Mouse (Mus musculus) cerebellum, adult (tissue): ENCODE measurements around the gene Adora1.

Experiments
- ATAC-seq: cut with Nextera tagmentation; 2 replicates; pipeline ENCODE4 v1.9.2; 2017; ENCODE audit warnings: mild to moderate bottlenecking, moderate library complexity, mixed read lengths; ENCODE audit not compliant: insufficient number of reproducible peaks, low FRiP score, low TSS enrichment

Adora1 gene

DNA sequence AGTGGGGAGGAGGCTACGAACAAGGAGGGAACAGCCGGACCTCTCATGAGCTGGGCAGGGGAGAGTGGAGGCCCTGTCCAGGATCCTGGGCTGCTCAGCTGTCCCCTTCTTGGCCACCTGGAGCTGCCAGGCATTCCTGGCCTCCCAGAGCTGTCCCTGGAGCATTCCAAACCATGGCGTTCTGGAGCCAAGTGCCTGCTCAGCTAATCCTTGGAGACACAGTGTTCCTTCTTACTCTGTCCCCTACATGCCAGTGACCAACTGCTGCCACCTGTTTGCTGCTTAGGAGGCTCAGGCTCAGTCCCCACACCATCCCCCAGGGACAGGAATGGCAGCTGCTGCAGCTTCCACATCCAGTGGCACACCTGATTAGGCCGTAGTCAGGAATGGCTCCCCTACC lies 39.3 kb downstream of the Adora1 start:
- peak; percentile 47; the same call in 1 of the 2 replicates for ATAC-seq

DNA sequence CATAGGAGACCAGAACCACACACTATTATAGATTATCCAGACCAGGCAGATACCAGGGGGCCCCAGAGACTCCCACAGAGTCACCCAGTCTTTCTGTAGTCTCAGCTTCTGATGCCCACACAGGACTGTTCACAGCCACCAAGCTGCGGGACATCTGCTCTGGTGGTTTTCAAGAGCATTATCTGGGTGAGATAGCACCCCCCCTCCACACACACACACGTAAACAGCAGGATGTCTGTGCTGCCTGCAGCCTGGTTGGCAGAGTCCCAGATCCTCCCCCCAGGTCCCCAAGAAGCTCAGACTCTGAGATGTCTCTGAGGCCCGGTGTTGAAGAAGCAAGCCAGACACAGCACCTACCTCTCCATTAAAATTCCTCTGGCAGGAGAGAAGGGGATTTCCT lies 39.7 kb downstream of the Adora1 start:
- ATAC-seq: no peak

DNA sequence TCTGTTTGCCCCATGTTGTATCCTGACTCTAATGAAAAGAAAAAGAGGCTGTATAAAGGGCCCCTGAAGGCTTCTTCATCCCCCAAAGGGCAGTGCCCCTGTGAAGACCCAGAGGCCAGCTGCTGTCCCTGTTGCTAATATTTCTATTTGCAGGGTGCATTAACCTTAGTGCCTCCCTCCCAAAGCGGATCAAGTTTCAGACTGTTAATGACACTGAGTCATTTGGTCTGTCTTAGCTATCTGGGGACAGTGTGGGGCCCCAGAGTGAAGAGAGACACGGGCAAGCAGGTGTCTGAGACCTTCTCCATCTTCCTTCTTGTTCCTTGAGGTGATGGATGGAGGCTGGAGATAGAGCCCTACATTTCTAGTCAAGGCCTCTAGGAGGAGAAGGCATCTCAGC lies 40.1 kb downstream of the Adora1 start:
- no peak for ATAC-seq

DNA sequence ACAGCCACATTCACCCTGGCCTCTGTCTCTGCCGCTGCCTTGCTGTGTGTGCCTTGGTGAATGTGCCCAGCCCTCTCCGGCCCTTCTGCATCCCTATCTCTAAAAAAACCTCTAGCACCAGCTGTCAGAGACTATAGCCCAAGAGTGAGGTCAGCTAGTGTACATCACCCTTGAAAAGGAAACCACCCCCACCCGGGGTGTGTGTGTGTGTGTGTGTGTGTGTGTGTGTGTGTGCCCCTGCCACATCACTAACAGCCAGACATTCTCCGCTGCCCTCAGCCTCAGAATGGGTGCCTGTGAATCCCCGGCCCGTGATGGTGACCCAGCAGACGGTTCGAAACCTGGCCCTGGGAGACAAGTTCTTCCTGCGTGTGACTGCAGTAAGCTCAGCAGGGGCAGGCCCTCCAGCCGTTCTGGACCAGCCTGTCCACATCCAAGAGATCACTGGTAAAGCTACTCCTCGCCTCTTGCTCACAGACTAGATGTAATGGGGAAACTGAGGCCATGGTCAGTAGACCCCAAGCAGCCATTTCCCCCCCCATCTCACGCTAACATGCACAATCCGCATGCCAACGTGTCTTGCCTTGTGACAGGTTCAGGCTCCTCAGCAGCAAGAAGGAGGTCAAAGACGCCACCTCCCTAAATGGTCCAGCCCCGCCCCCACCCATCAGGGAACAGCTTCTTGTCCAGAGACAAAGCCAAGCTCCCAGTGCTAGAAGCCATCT lies 40.8 kb downstream of the Adora1 start:
- ATAC-seq: no peak

DNA sequence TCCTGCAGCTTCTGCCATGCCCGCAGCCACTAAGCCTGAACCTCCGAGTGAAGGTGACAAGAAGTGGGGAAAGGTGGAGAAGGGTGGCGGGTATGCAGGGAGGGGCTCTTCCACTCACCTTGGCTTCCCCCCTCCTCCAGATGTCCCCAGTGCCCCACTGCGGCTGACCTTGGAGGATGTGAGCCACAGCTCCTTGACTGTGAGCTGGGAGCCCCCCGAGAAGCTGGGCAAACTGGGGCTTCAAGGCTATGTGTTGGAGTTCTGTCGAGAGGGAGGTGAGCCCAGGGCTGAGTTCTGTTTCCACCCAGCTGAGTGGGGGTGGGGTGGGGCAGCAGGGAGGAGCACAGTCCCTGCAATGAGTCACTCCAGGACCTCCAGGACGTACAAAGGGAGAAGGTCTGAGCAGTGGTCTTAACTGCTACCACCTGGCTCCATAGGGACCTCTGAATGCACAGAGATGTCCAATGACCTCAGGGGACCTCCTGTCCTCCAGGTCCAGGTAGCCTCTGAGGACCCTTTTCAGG lies 41.5 kb downstream of the Adora1 start:
- ATAC-seq: no peak

DNA sequence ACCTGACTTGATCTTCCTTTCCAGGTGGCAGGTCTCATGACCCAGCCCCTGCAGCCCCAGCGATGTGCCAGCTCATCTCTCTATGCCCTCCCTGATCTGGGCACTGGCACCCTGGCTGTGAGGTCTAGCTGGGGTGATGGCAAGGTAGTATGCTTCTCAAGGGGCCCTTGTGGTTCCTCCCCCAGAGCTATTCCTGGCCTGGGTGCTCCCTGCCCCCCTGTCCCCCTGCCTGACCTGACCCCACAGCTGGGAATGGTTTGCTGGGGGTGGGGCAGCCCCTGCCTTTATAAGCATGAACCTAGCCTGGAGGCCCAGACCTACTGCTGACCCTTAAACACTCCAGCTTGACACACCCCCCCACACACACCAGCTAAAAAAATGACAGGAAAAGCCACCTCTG lies 42.1 kb downstream of the Adora1 start, which contains the start of gene Mybph:
Gene Mybph, plus strand, starts transcription at position 323 of the 400 bp plus-strand sequence.
- ATAC-seq: no peak

DNA sequence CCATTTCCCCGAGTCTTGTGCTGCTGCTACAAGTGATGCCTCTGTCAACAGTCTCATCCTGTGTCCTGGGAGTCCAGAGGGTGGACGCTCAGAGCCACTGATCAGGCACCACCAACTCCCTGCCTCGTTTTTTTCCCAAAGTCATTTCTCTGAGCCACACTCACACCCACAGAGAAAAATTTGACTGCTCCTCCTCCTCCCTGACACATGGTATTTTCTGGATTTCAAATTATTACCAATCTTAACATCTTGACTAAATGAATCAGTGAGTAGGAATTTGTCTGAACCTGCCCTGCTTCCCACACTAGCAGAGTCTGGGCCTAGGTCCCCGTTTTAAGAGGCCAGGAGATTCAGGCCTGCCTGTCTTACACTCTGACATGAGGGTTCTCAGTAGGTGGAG lies 43.2 kb downstream of the Adora1 start:
- no peak for ATAC-seq

DNA sequence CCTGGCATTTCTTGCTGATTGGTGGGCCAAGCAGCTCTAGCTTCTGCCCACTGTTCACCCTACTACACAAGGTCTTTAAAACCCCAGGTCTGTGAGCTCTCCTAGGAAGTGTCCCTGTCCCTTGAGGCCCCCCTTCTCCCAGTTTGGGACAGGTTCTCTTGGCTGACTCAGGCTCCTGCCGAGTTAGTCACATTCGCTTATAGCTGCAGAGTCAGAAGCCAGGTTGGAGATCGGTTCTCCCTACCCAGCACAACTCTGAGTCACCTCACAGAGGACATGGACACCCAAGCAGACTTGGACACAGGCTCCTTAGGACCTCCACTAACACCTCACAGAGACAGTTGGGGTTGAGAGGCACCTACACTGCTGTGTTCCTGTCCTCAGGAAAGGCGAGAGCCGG lies 44.0 kb downstream of the Adora1 start:
- ATAC-seq: no peak

DNA sequence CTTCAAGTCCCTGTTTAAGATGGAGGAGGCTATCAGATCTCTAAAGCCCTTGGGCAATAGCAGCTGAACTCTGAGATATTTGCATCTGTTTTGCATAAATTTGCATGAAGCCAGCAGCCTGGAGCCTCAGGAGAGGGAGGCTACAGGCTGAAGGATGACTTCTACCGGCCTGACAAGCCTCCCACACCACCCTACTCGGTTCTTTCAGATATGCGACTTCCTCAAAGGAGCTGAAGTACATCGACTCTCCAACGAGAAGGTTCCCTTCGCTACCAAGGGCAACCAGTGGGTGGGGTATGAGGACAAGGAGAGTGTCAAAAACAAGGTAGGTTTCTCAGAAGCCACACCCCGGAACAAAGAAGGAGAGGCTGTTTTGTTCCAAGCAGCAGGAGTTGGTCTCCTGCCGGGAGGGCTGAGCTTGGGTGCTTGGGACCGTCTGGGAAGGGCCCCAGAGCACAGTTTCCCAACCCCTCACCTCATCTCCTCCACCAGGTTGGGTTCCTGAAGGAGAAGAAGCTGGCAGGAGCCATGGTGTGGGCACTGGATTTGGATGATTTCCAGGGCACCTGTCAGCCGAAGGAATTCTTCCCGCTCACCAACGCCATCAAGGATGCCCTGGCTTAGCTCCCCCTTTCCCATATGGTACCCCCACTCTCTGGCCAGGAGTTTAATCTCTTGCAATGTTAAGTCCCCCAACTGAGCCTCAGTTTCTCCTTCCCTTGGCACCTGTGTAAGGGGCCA lies 46.1 kb downstream of the Adora1 start:
- ATAC-seq: no peak

DNA sequence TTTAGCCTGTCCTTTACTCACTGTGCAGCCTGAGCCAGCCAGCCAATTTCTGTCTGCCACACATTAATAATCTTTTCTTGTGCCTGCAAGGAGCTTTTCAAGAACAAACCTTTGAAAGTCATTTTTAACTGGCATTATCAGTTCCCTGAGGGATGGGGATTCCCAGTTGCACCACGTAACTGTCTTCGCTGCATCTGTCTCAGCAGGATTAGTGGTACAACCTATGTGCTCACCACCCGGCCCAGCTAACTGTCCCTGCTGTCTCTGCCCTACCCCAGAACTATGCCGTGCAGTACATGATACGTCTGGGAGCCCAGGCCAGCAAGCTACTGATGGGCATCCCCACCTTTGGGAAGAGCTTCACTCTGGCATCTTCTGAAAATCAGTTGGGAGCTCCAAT lies 47.0 kb downstream of the Adora1 start:
- ATAC-seq: no peak

DNA sequence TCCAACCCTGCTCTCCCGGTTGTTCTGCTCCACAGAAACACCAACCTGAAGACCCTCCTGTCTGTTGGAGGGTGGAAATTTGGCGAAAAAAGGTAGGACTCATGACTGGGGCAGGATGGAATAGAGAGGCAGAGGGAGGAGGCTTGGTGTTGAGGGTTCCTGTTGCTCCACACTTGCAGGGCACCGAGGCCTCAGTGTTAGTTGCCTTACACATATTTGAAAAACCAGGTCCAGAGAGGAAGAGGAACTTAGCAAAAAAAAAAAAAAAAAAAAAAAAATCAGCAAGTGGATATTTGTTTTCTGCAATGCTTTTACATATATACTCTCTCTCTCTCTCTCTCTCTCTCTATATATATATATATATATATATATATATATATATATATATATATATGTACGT lies 51.1 kb downstream of the Adora1 start:
- no peak for ATAC-seq

DNA sequence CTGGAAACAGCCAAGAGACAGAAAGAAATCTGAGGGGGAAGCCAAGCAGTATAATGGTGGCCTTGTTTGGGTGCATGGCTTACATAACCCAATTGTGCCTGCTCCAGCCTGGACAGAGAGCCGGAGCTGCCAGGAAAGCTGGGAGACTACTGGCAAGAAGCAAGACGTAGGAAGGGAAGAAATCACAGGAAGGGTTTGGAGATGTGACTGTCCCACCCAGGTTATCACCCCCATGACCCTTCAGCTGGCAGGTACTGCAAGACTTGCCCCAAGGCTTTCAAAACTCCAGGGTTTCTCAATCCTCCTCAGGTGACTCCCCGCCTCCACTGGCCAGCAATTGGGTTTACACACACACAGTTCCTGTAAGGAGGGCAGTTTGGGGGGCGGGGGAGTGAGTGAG lies 53.2 kb downstream of the Adora1 start, which contains the start of gene Chil1:
Gene Chil1, plus strand, starts transcription at position 152 of the 400 bp plus-strand sequence.
- ATAC-seq: no peak

DNA sequence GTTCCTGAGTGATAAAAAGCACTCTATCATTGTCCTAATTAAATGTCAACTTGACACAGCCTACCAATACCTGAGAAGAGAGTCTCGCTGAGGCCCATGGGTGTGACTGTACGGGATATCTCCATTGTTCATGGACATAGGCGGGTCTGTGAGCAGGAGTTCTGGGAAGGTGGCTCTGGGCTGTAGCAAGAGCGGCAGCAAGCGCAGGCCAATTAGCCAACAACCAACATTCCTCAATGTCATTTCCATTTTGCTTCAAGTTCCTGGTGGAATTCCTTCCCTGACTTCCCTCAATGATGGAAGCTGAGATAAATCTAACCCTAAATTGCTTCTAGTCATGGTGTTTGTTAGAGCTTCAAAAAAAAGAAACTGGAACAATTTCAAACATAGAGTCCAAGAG lies 57.3 kb downstream of the Adora1 start:
- no peak for ATAC-seq

DNA sequence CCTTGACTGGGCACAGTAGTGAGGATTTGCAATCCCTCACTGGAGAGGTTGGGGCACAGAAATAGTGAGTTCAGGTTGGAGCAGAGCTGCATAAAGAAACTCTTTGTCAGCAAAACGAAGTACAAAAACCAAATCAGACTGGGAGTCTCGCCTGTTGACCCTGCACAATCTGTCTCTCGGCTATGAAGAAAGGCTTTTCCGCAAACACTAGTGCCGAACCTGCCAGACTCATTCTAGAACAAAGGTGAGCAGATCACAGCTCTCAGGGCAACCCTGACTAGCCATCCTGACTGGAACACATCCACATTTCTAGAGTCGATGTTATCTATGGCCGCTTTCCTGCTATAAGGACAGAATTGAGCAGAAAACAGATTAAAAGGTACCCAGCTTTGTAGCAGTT lies 62.1 kb downstream of the Adora1 start:
- ATAC-seq: no peak

DNA sequence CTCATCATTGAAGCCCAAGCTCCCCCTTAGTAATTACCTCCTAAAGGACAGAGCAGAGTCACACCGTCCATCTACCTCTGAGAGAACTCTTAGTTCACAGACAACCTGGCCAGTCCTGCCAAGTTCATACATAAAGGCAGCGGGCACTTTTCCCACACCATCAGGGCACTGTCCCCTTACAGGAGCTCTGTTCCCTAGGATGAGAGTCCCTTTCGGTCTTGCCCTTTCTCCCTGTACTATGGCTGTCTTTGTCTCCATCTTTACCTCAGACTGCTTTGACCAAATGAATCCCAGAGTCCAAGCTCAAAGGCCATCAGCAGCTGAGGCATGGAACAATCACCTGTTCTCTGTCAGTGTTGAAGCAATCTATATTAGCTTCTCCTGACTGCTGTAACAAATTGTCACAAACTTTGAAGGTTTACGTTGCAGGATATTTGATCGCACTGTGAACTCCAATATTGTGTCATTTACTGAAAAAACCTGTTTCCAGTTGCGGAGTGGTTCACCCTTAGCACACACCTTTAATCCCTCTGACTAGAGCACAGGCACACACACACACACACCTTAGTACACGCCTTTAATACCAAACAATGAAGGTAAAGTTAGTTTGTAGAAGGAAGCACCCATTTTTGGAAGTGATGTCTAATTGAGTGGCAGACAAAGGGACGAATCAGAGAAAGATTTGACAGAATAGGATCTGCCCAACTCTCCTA lies 66.1 kb downstream of the Adora1 start:
- no peak for ATAC-seq

DNA sequence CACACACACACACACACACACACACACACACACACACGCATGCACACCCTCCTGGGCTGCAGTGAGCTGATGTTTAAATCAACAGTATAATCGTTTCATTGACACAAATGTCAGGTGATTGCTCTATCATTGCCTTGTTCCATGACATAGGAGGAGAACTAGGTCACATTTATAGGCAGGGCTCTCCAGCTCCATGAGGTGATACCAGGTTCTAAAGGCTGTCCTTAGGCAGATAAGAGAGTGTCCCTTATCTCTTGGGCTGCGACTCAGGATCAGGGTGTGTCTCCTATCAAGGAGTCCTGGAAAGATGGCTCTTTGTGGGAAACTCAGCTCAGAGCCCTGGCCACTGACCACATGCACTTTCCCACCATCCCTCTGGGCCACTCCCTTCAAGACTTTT lies 66.7 kb downstream of the Adora1 start:
- ATAC-seq: no peak

DNA sequence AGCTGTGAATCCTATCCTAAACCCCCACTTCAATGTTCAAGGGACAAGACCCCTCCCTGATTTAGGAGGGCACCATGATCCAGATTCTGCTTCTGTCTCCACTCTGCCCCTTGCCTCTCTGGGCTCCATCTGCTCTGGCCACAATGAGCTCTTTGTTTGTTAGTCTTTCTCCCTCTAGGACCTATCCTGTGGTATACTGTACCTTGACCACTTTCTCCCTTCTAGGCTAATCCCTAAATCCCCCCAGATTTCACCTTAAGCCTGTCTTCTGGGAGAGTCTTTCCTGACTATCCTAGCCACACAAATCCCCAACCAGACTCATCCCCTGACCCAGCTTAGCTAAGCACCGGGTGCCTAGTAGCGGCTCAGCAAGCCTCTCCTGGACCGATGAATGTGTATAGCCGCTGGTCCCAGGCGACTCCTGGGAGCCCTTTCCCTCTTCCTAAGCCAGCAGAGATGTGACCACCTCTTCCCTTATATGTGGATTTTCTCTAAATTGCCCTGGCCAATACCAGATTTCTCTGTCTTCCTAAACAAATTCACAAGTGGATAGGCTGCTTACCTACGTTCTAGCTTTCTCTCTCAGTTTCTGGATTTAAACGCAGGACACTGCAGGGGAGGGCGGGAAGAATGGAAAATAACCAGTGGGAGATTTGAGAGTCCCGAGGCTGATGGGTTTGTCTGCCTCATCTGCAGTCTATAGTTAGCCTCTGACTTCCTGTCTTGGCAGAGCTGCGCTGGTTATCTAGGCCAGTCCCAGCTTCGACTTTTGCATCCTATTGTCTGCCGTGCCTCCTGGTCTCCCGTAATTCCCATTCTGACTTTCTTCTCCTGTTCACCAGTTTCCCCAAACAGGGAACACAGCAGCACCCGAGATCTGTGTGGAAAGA lies 67.6 kb downstream of the Adora1 start:
- peak; percentile 72; the same call in 1 of the 2 replicates for ATAC-seq

DNA sequence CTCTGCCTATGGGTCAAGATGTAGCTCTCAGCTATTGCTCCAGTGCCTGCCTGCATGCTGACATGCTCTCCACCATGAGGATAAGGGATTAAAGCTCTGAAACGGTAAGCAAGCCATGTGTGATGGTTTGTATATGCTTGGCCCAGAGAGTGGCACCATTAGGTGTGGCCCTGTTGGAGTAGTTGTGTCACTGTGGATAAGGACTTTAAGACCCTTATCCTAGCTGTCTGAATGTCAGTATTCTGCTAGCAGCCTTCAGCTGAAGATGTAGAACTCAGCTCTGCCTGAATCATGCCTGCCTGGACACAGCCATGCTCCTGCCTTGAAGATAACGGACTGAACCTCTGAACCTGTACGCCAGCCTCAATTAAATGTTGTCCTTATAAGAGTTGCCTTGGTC lies 68.7 kb downstream of the Adora1 start:
- ATAC-seq: no peak

DNA sequence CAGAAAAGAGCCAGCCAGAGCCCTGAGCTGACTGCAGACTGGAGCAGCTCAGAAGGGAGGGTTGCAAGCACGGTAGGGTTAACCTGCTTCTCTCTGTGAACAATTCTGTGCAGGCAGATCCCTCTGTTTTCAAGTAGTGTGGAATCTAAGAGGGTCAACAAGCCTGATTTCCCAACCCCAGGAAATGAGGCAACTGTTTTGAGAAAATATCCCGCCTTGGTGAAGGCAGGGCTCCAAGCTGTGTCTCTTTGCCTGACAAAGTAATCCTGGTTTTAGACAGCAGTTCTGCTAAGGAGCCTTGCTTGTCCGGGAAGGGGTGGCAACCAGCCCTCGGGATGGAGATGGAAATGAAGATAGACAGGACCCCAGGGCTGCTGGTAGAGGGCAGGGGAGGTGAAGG lies 70.8 kb downstream of the Adora1 start:
- ATAC-seq: no peak

DNA sequence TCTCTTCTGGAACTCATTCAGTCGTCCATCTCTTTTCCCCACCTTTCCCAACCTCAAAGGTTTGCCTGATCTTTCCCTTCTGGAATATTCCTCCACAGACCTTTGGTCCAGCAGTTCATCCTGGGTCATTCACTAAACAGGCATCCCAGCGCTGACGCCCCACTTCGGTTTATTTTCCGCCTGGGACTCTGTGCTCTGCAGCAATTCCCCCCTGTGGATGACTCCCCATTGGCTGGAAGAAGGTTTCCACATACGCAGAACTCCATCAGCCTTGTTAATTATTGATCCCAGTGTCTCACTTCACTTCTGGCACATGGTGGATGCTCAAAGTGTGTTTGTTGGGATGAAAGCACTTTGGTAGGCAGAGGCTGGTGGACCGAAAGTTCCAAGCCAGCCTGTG lies 71.8 kb downstream of the Adora1 start:
- ATAC-seq: no peak
